In the genomic region with DNA sequence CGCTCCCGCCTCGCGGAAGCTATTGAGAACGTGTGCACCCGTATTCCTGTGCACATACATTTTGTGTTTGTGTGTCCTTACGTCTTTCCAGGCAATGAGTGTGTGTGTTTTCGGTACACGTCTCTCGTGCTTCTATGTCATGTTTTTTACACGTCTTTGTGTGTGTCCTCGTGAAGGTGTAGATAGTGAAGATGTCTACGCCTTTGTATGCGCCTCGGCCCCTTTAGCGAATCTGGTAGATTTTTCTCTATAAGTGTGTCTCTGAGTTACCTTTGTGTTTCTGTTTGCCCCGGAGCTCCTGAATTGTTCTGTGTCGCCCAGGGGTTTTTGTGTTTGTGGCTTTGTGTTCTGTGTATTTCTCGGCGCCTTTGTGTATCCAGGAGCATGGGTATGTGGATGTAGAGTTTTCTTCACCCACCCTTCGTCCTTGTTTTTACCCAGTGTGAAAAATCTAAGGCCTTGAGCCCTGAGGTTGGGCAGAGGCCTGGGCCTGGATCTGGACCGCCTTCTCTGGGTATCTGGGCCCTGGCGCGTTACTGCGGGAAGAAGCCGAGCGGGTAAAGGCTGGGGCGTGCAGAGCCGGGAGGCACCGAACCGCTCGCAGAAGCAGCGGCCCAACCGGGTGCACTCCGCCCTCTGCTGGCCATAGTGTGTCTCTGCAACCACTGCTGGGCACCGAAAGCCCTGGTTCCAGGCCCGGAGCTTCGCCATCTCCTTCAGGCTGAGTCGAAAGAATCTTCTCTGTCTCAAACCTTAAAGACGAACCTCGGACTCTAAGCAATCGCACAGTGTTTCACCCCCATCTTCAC, we compare ENCODE assay signal across 8 mouse cellular contexts. TPM values are rescaled to one million over a fixed set of nuclear protein-coding genes. Genes with fewer than 3 reads are reported as not detected.
DNase-seq lines count a peak whose midpoint lies in the region; ATAC-seq and TF ChIP-seq lines count a peak whose summit lies in the region.

No protein-coding gene starts in this region.

- H3K9ac ChIP-seq in ES-E14 (ENCODE audit: insufficient read depth, low read depth, low read length, poor library complexity, severe bottlenecking): no peak overlapping the region
- no peak overlapping the region for H3K9ac ChIP-seq in lung, embryonic 14.5 days

- peak; percentile 98 for TF ChIP-seq CTCF in layer of hippocampus, adult 2 months (conservative IDR thresholded peaks at IDR 0.05)
- TF ChIP-seq CTCF in lung, embryonic 14.5 days (IDR thresholded peaks at IDR 0.05; ENCODE audit: low read depth): peak; percentile 94

- no peak for DNase-seq in ES-E14 (ENCODE audit: low read depth, low spot score)
- DNase-seq in cerebellum, adult 8-10 months: peak; percentile 77
- DNase-seq in forelimb bud, embryonic 11.5 days (ENCODE audit: low read depth, low spot score): peak; percentile 85
- peak; percentile 83 for DNase-seq in heart, postnatal 4 days
- peak; percentile 31 to 81 for DNase-seq in layer of hippocampus, adult 2 months (ENCODE audit: low spot score in 2 of 2)
- peak; percentile 92 for DNase-seq in lung, embryonic 14.5 days
- peak; percentile 46 for DNase-seq in ovary, postnatal 10 days (ENCODE audit: low spot score)
- DNase-seq in thymus, postnatal 10 days (ENCODE audit: low spot score in 2 of 2): peak; percentile 49 to 78

- WGBS in lung, embryonic 14.5 days: 3% methylated on average over 42 of the region's 42 CpGs

- peak overlapping the region; percentile 15; the same call in 1 of the 2 replicates for H3K4me2 ChIP-seq in lung, embryonic 14.5 days

- H3K27me3 ChIP-seq in lung, embryonic 14.5 days (ENCODE audit: insufficient read depth, low read length): peaks cover 97% of the 10 kb centered on the region

- in situ Hi-C loops in ES-E14 (cut with MboI; ENCODE audit: low sequenced_read_pairs in 2 of 2, unreplicated experiment in 2 of 2): loop anchor here in 1 of 2 experiments (25.0 kb wide), 1 partner anchor 2006 kb away; the partner anchor contains the start of gene Prdm12

- peaks cover 0 to 5% of the 10 kb centered on the region in 2 experiments; a peak in 1 of 4 replicates for H3K4me1 ChIP-seq in ES-E14 (ENCODE audit: control insufficient read depth in 2 of 2, insufficient read depth in 2 of 2, low read length in 2 of 2, poor library complexity in 1 of 2)
- no peaks in the 10 kb centered on the region for H3K4me1 ChIP-seq in lung, embryonic 14.5 days (ENCODE audit: insufficient read depth)

- H3K36me3 ChIP-seq in ES-E14 (ENCODE audit: control insufficient read depth, insufficient read depth, low read length, poor library complexity, severe bottlenecking): no peaks in the 10 kb centered on the region
- no peaks in the 10 kb centered on the region for H3K36me3 ChIP-seq in lung, embryonic 14.5 days (ENCODE audit: insufficient read depth)

- no peak overlapping the region for H3K27ac ChIP-seq in ES-E14 (ENCODE audit: insufficient read depth, low read depth, low read length, poor library complexity, severe bottlenecking)
- no peak overlapping the region for H3K27ac ChIP-seq in layer of hippocampus, adult 2 months
- H3K27ac ChIP-seq in lung, embryonic 14.5 days (ENCODE audit: low read depth): no peak overlapping the region

- H3K9me3 ChIP-seq in ES-E14 (ENCODE audit: control insufficient read depth, insufficient read depth, low read depth, low read length): no peaks in the 10 kb centered on the region
- no peaks in the 10 kb centered on the region for H3K9me3 ChIP-seq in lung, embryonic 14.5 days (ENCODE audit: low read depth, low read length)

- H3K4me3 ChIP-seq in ES-E14 (ENCODE audit: insufficient read depth in 1 of 2, low read depth in 1 of 2, low read length in 2 of 2, poor library complexity in 1 of 2, severe bottlenecking in 1 of 2): peak overlapping the region; percentile 23 to 35; a peak in 1 of 4 replicates
- no peak overlapping the region for H3K4me3 ChIP-seq in layer of hippocampus, adult 2 months
- H3K4me3 ChIP-seq in lung, embryonic 14.5 days (ENCODE audit: low read depth, low read length): peak overlapping the region; percentile 18; the same call in 1 of the 2 replicates

- peak; percentile 32; the same call in 1 of the 2 replicates for ATAC-seq in lung, embryonic 14.5 days (ENCODE audit: insufficient read depth)

TF ChIP-seq in ES-E14, 5 proteins besides CTCF, POLR2A, EP300 and RAD21:
- TF ChIP-seq CHD2 (IDR thresholded peaks at IDR 0.05; ENCODE audit: low read depth, low read length): no peak
- no peak for TF ChIP-seq MAFK (IDR thresholded peaks at IDR 0.05; ENCODE audit: insufficient read depth, low read depth, low read length)
- TF ChIP-seq HCFC1 (IDR thresholded peaks at IDR 0.05; ENCODE audit: borderline replicate concordance, insufficient read depth, low read length): no peak
- no peak for TF ChIP-seq ZC3H11A (IDR thresholded peaks at IDR 0.05; ENCODE audit: borderline replicate concordance, low read depth, low read length)

RNA-seq across cellular contexts. Expression of gene Lmx1b, which starts 2.5 kb away (rescaled TPM):
- total RNA-seq in ES-E14 (2012; rRNA removed): 0.32 and 0.67 TPM in 2 replicates
- total RNA-seq in heart, postnatal 4 days (2021): under 1 TPM; 0.12 to 0.23 TPM
- under 1 TPM; 0.10 to 0.41 TPM for total RNA-seq in layer of hippocampus, adult 2 months (2021)
- 0.09 TPM in 1 of 2 replicates, not detected in the other for polyA plus RNA-seq in lung, embryonic 14.5 days (2014; fragmentation: Nextera tagmentation; extraction: Ambion mirVana)
